Mouse (Mus musculus): Measurements from ENCODE around the gene Tns2. TPM values are rescaled to one million over a fixed set of nuclear protein-coding genes. Genes with fewer than 3 reads are reported as not detected.
A peak's percentile ranks its signal among the peaks of the same experiment; 100 is the strongest.

The Tns2 gene
- polyA plus RNA-seq (2014; fragmentation: Nextera tagmentation; extraction: Ambion mirVana): 45.9 and 56.4 TPM in 2 replicates

GRCm38 (mm10) chr15:102100161-102100981 lies at the start of gene Tns2:
TSS of gene Tns2 (plus strand) at chr15:102100413.
- DNase-seq (ENCODE audit: low spot score) (peak; percentile 92), ATAC-seq (ENCODE audit: low read depth) (peak; percentile 55)
- Histone ChIP-seq H3K27ac (replicated peaks; ENCODE audit: low read depth, low read length) (peak within 1 kb of the TSS; percentile 99), H3K4me1 (ENCODE audit: control insufficient read depth, insufficient read depth, low read length) (peaks cover 61% of the 10 kb centered on the region), H3K9me3 (ENCODE audit: control insufficient read depth, low read length) (no peaks in the 10 kb centered on the region), H3K4me2 (ENCODE audit: low read depth, low read length) (peak within 1 kb of the TSS; percentile 65), H3K9ac (ENCODE audit: low read depth, low read length) (peak within 1 kb of the TSS; percentile 71), H3K36me3 (ENCODE audit: control insufficient read depth, insufficient read depth, low read length) (peaks cover 26% of the 10 kb centered on the region), H3K27me3 (replicated peaks; ENCODE audit: control insufficient read depth, insufficient read depth, low read length) (no peaks in the 10 kb centered on the region), H3K4me3 (ENCODE audit: low read depth, low read length) (peak within 1 kb of the TSS; percentile 63)
- WGBS: 1% methylated on average over 19 of the region's 82 CpGs

GRCm38 (mm10) chr15:102051920-102052683 lies 48.1 kb upstream of the Tns2 start:
- ATAC-seq (ENCODE audit: low read depth): peak; percentile 91
- H3K27me3 ChIP-seq (replicated peaks; ENCODE audit: control insufficient read depth, insufficient read depth, low read length): no peaks in the 10 kb centered on the region
- WGBS: 1% methylated on average over 24 of the region's 33 CpGs
- H3K4me2 ChIP-seq (ENCODE audit: low read depth, low read length): peak overlapping the region; percentile 62
- peak overlapping the region; percentile 54 for H3K27ac ChIP-seq (replicated peaks; ENCODE audit: low read depth, low read length)
- H3K4me1 ChIP-seq (ENCODE audit: control insufficient read depth, insufficient read depth, low read length): no peaks in the 10 kb centered on the region
- no peaks in the 10 kb centered on the region for H3K36me3 ChIP-seq (ENCODE audit: control insufficient read depth, insufficient read depth, low read length)
- peak overlapping the region; percentile 60 for H3K9ac ChIP-seq (ENCODE audit: low read depth, low read length)
- H3K4me3 ChIP-seq (ENCODE audit: low read depth, low read length): peak overlapping the region; percentile 41
- peak; percentile 84 for DNase-seq (ENCODE audit: low spot score)
- H3K9me3 ChIP-seq (ENCODE audit: control insufficient read depth, low read length): no peaks in the 10 kb centered on the region

GRCm38 (mm10) chr15:102056495-102057174 lies 43.6 kb upstream of the Tns2 start:
- no peak for DNase-seq (ENCODE audit: low spot score)
- no peak overlapping the region for H3K27ac ChIP-seq (replicated peaks; ENCODE audit: low read depth, low read length)
- H3K9me3 ChIP-seq (ENCODE audit: control insufficient read depth, low read length): no peaks in the 10 kb centered on the region
- H3K9ac ChIP-seq (ENCODE audit: low read depth, low read length): no peak overlapping the region
- no peaks in the 10 kb centered on the region for H3K27me3 ChIP-seq (replicated peaks; ENCODE audit: control insufficient read depth, insufficient read depth, low read length)
- H3K4me3 ChIP-seq (ENCODE audit: low read depth, low read length): no peak overlapping the region
- no peaks in the 10 kb centered on the region for H3K4me1 ChIP-seq (ENCODE audit: control insufficient read depth, insufficient read depth, low read length)
- no peak for ATAC-seq (ENCODE audit: low read depth)
- 90% methylated on average over 15 of the region's 15 CpGs for WGBS
- H3K36me3 ChIP-seq (ENCODE audit: control insufficient read depth, insufficient read depth, low read length): no peaks in the 10 kb centered on the region
- H3K4me2 ChIP-seq (ENCODE audit: low read depth, low read length): no peak overlapping the region

GRCm38 (mm10) chr15:102065661-102066325 lies 34.4 kb upstream of the Tns2 start:
- DNase-seq (ENCODE audit: low spot score) (peak; percentile 95), ATAC-seq (ENCODE audit: low read depth) (peak; percentile 90)
- Histone ChIP-seq H3K4me3 (ENCODE audit: low read depth, low read length) (no peak overlapping the region), H3K4me1 (ENCODE audit: control insufficient read depth, insufficient read depth, low read length) (peaks cover 10% of the 10 kb centered on the region), H3K9ac (ENCODE audit: low read depth, low read length) (no peak overlapping the region), H3K27me3 (replicated peaks; ENCODE audit: control insufficient read depth, insufficient read depth, low read length) (peaks cover 6% of the 10 kb centered on the region), H3K4me2 (ENCODE audit: low read depth, low read length) (no peak overlapping the region), H3K27ac (replicated peaks; ENCODE audit: low read depth, low read length) (no peak overlapping the region), H3K9me3 (ENCODE audit: control insufficient read depth, low read length) (no peaks in the 10 kb centered on the region), H3K36me3 (ENCODE audit: control insufficient read depth, insufficient read depth, low read length) (no peaks in the 10 kb centered on the region)
- WGBS: 6% methylated on average over 20 of the region's 20 CpGs

- ATAC-seq (ENCODE audit: low read depth) (no peak), DNase-seq (ENCODE audit: low spot score) (no peak)
- Histone ChIP-seq H3K4me3 (ENCODE audit: low read depth, low read length) (no peak overlapping the region), H3K9ac (ENCODE audit: low read depth, low read length) (no peak overlapping the region), H3K4me1 (ENCODE audit: control insufficient read depth, insufficient read depth, low read length) (peaks cover 13% of the 10 kb centered on the region), H3K27me3 (replicated peaks; ENCODE audit: control insufficient read depth, insufficient read depth, low read length) (peaks cover 6% of the 10 kb centered on the region), H3K9me3 (ENCODE audit: control insufficient read depth, low read length) (no peaks in the 10 kb centered on the region), H3K27ac (replicated peaks; ENCODE audit: low read depth, low read length) (no peak overlapping the region), H3K36me3 (ENCODE audit: control insufficient read depth, insufficient read depth, low read length) (no peaks in the 10 kb centered on the region), H3K4me2 (ENCODE audit: low read depth, low read length) (no peak overlapping the region)
- WGBS: 69% methylated on average over 13 of the region's 13 CpGs
Measured at GRCm38 (mm10) chr15:102070476-102071467, 29.4 kb upstream of the Tns2 start.

- peak overlapping the region; percentile 88 for H3K4me3 ChIP-seq (ENCODE audit: low read depth, low read length)
- H3K27me3 ChIP-seq (replicated peaks; ENCODE audit: control insufficient read depth, insufficient read depth, low read length): no peaks in the 10 kb centered on the region
- WGBS: 16% methylated on average over 6 of the region's 6 CpGs
- ATAC-seq (ENCODE audit: low read depth) (peak; percentile 13), DNase-seq (ENCODE audit: low spot score) (no peak)
- H3K36me3 ChIP-seq (ENCODE audit: control insufficient read depth, insufficient read depth, low read length): no peaks in the 10 kb centered on the region
- peaks cover 16% of the 10 kb centered on the region for H3K4me1 ChIP-seq (ENCODE audit: control insufficient read depth, insufficient read depth, low read length)
- peak overlapping the region; percentile 58 for H3K4me2 ChIP-seq (ENCODE audit: low read depth, low read length)
- no peaks in the 10 kb centered on the region for H3K9me3 ChIP-seq (ENCODE audit: control insufficient read depth, low read length)
- peak overlapping the region; percentile 52 for H3K9ac ChIP-seq (ENCODE audit: low read depth, low read length)
- H3K27ac ChIP-seq (replicated peaks; ENCODE audit: low read depth, low read length): peak overlapping the region; percentile 45
Measured at GRCm38 (mm10) chr15:102072963-102073558, 27.2 kb upstream of the Tns2 start.

- 0% methylated on average over 38 of the region's 58 CpGs for WGBS
- ATAC-seq (ENCODE audit: low read depth) (peak; percentile 95), DNase-seq (ENCODE audit: low spot score) (peak; percentile 99)
- Histone ChIP-seq H3K9ac (ENCODE audit: low read depth, low read length) (peak within 1 kb of the TSS; percentile 93), H3K27ac (replicated peaks; ENCODE audit: low read depth, low read length) (peak within 1 kb of the TSS; percentile 96), H3K4me2 (ENCODE audit: low read depth, low read length) (peak within 1 kb of the TSS; percentile 86), H3K9me3 (ENCODE audit: control insufficient read depth, low read length) (no peaks in the 10 kb centered on the region), H3K36me3 (ENCODE audit: control insufficient read depth, insufficient read depth, low read length) (no peaks in the 10 kb centered on the region), H3K4me3 (ENCODE audit: low read depth, low read length) (peak within 1 kb of the TSS; percentile 88), H3K27me3 (replicated peaks; ENCODE audit: control insufficient read depth, insufficient read depth, low read length) (no peaks in the 10 kb centered on the region), H3K4me1 (ENCODE audit: control insufficient read depth, insufficient read depth, low read length) (peaks cover 16% of the 10 kb centered on the region)
Measured at GRCm38 (mm10) chr15:102073559-102074069, 26.6 kb upstream of the Tns2 start, which contains the start of gene Eif4b. TSS of gene Eif4b (plus strand) at chr15:102073773.
